Mouse (Mus musculus) ZHBTc4 (cell line): ENCODE measurements at regions not wholly inside any gene's neighbourhood (a gene's known extent, or its start where the extent isn't known, plus 50 kb on each side); places are given as distances from the start of the nearest gene placed in this dataset.
A peak's percentile ranks its signal among the peaks of the same experiment; 100 is the strongest.

Experiments
- DNase-seq: peaks from one replicate; pipeline ENCODE4 v3.0.0-alpha.2; 2011; ENCODE audit warnings: low read depth, low spot score

GRCm38 (mm10) chr16:12903161-12903560, 206.3 kb upstream of the Ercc4 start:
- DNase-seq: no peak

GRCm38 (mm10) chr16:12904937-12905336, 204.5 kb upstream of the Ercc4 start:
- peak; percentile 11 for DNase-seq

- DNase-seq: no peak
Measured at GRCm38 (mm10) chr16:12924668-12925067, 184.8 kb upstream of the Ercc4 start.

GRCm38 (mm10) chr16:12925931-12926330, 183.6 kb upstream of the Ercc4 start:
- DNase-seq: no peak

- DNase-seq: peak; percentile 65
Measured at GRCm38 (mm10) chr16:12931111-12931510, 178.4 kb upstream of the Ercc4 start.

- DNase-seq: no peak
Measured at GRCm38 (mm10) chr16:12932959-12933358, 176.5 kb upstream of the Ercc4 start.

- no peak for DNase-seq
Measured at GRCm38 (mm10) chr16:12934586-12934985, 174.9 kb upstream of the Ercc4 start.

GRCm38 (mm10) chr16:12935266-12935665, 174.2 kb upstream of the Ercc4 start:
- no peak for DNase-seq

- peak; percentile 48 for DNase-seq
Measured at GRCm38 (mm10) chr16:12936571-12936970, 172.9 kb upstream of the Ercc4 start.

GRCm38 (mm10) chr16:12938563-12938962, 170.9 kb upstream of the Ercc4 start:
- DNase-seq: peak; percentile 40

GRCm38 (mm10) chr16:12951176-12951575, 158.3 kb upstream of the Ercc4 start:
- no peak for DNase-seq

GRCm38 (mm10) chr16:12954028-12954427, 155.5 kb upstream of the Ercc4 start:
- no peak for DNase-seq

- DNase-seq: peak; percentile 70
Measured at GRCm38 (mm10) chr16:12956416-12956815, 153.1 kb upstream of the Ercc4 start.

GRCm38 (mm10) chr16:12960885-12961284, 148.6 kb upstream of the Ercc4 start:
- peak; percentile 93 for DNase-seq

- DNase-seq: no peak
Measured at GRCm38 (mm10) chr16:12982681-12983080, 126.8 kb upstream of the Ercc4 start.

- DNase-seq: no peak
Measured at GRCm38 (mm10) chr16:13001288-13001880, 108.1 kb upstream of the Ercc4 start.

GRCm38 (mm10) chr16:13012863-13013262, 96.6 kb upstream of the Ercc4 start:
- no peak for DNase-seq

- peak; percentile 80 for DNase-seq
Measured at GRCm38 (mm10) chr16:13013891-13014644, 95.4 kb upstream of the Ercc4 start.

GRCm38 (mm10) chr16:13022875-13023274, 86.6 kb upstream of the Ercc4 start:
- peak; percentile 75 for DNase-seq

GRCm38 (mm10) chr16:13025393-13025792, 84.1 kb upstream of the Ercc4 start:
- DNase-seq: peak; percentile 16

- no peak for DNase-seq
Measured at GRCm38 (mm10) chr16:13034136-13034535, 75.3 kb upstream of the Ercc4 start.

- DNase-seq: no peak
Measured at GRCm38 (mm10) chr16:13036596-13036995, 72.9 kb upstream of the Ercc4 start.
